Mouse (Mus musculus): ENCODE measurements around the gene Npm3. TPM values are rescaled to one million over a fixed set of nuclear protein-coding genes. Genes with fewer than 3 reads are reported as not detected.

Npm3 gene
- total RNA-seq, 2 experiments from 2014 or later: 10.4 to 10.9 TPM

GRCm38 (mm10) chr19:45736241-45736640, 13.2 kb downstream of the Npm3 start:
- DNase-seq (ENCODE audit: extremely low spot score in 1 of 2, low spot score in 1 of 2): no peak

- DNase-seq (ENCODE audit: extremely low spot score in 1 of 2, low spot score in 1 of 2): no peak
Measured at GRCm38 (mm10) chr19:45734762-45735161, 14.6 kb downstream of the Npm3 start.

GRCm38 (mm10) chr19:45734191-45734590, 15.2 kb downstream of the Npm3 start:
- DNase-seq (ENCODE audit: extremely low spot score in 1 of 2, low spot score in 1 of 2): no peak

GRCm38 (mm10) chr19:45733564-45733963, 15.8 kb downstream of the Npm3 start:
- no peak for DNase-seq (ENCODE audit: extremely low spot score in 1 of 2, low spot score in 1 of 2)

- no peak for DNase-seq (ENCODE audit: extremely low spot score in 1 of 2, low spot score in 1 of 2)
Measured at GRCm38 (mm10) chr19:45731658-45732057, 17.7 kb downstream of the Npm3 start.

GRCm38 (mm10) chr19:45730042-45730441, 19.3 kb downstream of the Npm3 start:
- DNase-seq (ENCODE audit: extremely low spot score in 1 of 2, low spot score in 1 of 2): no peak

GRCm38 (mm10) chr19:45727231-45727630, 22.2 kb downstream of the Npm3 start:
- no peak for DNase-seq (ENCODE audit: extremely low spot score in 1 of 2, low spot score in 1 of 2)

- no peak for DNase-seq (ENCODE audit: extremely low spot score in 1 of 2, low spot score in 1 of 2)
Measured at GRCm38 (mm10) chr19:45725677-45726277, 23.6 kb downstream of the Npm3 start.

- DNase-seq (ENCODE audit: extremely low spot score in 1 of 2, low spot score in 1 of 2): no peak
Measured at GRCm38 (mm10) chr19:45722188-45722587, 27.2 kb downstream of the Npm3 start.

- DNase-seq (ENCODE audit: extremely low spot score in 1 of 2, low spot score in 1 of 2): no peak
Measured at GRCm38 (mm10) chr19:45718286-45718685, 31.1 kb downstream of the Npm3 start.

- peak; percentile 35 for DNase-seq (ENCODE audit: extremely low spot score in 1 of 2, low spot score in 1 of 2)
Measured at GRCm38 (mm10) chr19:45717493-45718220, 31.7 kb downstream of the Npm3 start.

- DNase-seq (ENCODE audit: extremely low spot score in 1 of 2, low spot score in 1 of 2): no peak
Measured at GRCm38 (mm10) chr19:45708704-45709103, 40.7 kb downstream of the Npm3 start.

Other genes with a start within 250 kb of the Npm3 start
- 1 to 10 TPM; 8.3 to 9.4 TPM for gene Poll, start 189.1 kb downstream of the Npm3 start, total RNA-seq (2021)
- 10 to 100 TPM; 58.9 to 62.1 TPM for gene Gm17018, start 189.0 kb downstream of the Npm3 start, total RNA-seq (2021)
- 10 to 100 TPM; 34.2 to 36.9 TPM for gene Fbxw4, start 89.3 kb downstream of the Npm3 start, total RNA-seq (2021)
- gene Fgf8, start 6.7 kb downstream of the Npm3 start, total RNA-seq (2021): not detected
- 100 to 1,000 TPM; 147 to 148 TPM for gene Mgea5, start 34.2 kb upstream of the Npm3 start, total RNA-seq (2021)
- gene Kcnip2, start 66.5 kb upstream of the Npm3 start, total RNA-seq (2021): 100 to 1,000 TPM; 229 to 230 TPM
- gene Armh3, start 248.9 kb upstream of the Npm3 start, total RNA-seq (2021): 10 to 100 TPM; 19.9 to 20.3 TPM

Measured in layer of hippocampus, postnatal 25 days (tissue).